Mouse (Mus musculus): Measurements from ENCODE around the gene Sh3glb2. TPM values are rescaled to one million over a fixed set of nuclear protein-coding genes. Genes with fewer than 3 reads are reported as not detected.

Gene Sh3glb2
- total RNA-seq (2014; rRNA removed) = 397 and 410 TPM in 2 replicates
- 171 and 180 TPM in 2 replicates for polyA plus RNA-seq (2015; fragmentation: Nextera tagmentation; extraction: Ambion mirVana)

DNA sequence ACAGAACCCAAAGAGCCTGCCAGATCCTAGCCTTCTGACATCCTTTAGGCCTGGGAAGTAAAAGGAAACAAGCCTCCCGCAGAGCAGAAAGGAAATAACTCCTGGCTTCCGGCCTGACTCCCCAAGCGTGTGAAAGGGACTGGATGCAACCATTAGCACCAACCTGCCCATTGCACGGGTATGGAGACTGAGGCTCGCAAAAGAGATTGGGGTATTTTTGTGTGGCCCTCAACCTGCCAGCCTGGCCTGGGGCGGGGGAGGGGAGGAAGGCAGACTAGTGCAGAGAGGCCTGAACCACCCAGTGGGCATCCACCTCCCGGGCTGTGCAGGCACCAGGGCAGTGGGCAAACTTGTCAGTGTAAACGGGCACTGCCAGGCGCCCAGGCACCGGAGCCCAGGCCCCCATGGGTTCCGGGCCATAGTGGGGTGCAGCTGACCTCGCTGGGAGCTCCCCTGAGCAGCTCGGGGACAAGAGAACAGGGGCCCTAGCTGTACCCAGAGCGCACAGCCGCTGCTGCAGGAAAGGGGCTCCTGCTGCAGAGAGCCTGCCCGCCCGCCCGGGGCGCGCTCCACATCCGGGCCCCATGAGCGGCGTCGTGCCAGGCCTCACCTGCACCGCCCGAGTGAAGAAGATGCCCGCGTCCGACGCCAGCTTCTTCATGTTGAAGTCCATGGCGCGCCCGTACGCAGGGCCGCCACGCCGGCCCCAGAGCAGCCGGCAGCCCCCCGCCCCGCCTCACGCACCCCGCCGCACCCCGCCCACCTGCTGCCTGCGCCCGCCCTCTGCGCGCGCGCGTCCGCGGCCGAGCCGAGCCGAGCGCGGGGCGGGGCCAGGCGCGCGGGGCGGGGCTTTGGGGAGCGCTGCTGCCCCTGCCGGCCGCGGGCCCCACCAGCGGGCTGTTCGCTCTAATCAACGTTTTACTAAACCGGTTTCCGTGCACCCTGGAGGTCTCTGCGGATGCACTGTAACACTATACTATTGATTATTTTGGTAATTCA lies at the start of gene Sh3glb2:
TSS of gene Sh3glb2 (minus strand) at position 805 of the 999 bp plus-strand sequence.
- Histone ChIP-seq H3K27me3 (ENCODE audit: insufficient read depth, low read length) (no peaks in the 10 kb centered on the region), H3K9ac (replicated peaks; ENCODE audit: low read length) (peak within 1 kb of the TSS; percentile 81), H3K4me1 (ENCODE audit: insufficient read depth, low read length) (peaks cover 12% of the 10 kb centered on the region), H3K4me3 (ENCODE audit: low read length) (peak within 1 kb of the TSS; percentile 82), H3K9me3 (ENCODE audit: low read length) (no peaks in the 10 kb centered on the region), H3K36me3 (ENCODE audit: insufficient read depth, low read length) (peaks cover 2% of the 10 kb centered on the region), H3K4me2 (ENCODE audit: low read depth, low read length) (peak within 1 kb of the TSS; percentile 84), H3K27ac (peak within 1 kb of the TSS; percentile 80)
- 2% methylated on average over 58 of the region's 73 CpGs for WGBS
- DNase-seq (ENCODE audit: low spot score) (peak; percentile 96), ATAC-seq (peak; percentile 75)
- peak; percentile 39 for TF ChIP-seq CTCF (IDR thresholded peaks at IDR 0.05; ENCODE audit: low read depth)

DNA sequence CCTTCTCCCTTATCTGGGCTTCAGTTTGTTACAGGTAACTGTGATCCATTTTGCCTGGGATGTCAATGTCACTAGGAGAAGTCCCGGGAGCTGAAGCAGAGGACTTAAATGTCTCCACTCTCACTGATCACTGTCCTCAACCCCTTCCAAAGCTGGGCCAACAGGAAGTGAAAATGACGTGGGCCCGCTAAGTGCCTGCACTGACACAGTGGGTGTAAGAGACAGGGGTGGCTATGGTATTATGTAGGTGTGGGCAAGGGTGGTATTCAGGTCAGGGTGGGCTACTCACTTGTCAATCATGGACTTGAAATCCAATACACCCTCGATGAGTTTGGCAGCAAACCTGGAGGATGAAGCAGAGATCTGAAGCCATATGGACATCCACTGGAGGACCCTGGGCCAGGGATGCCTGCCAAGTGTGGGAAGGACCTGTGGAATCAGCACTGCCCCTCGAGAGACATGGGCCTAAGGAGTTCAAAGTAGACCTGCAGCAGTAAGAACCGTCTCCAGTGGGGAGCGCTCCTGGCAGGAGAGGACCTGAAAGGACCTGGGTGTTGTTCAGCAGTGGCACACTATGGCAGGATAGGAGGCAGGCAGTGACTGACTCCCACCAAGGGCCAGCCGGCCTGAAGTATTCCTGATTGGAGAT lies 49.4 kb upstream of the Sh3glb2 start:
- no peaks in the 10 kb centered on the region for H3K9me3 ChIP-seq (ENCODE audit: low read length)
- H3K9ac ChIP-seq (replicated peaks; ENCODE audit: low read length) = no peak overlapping the region
- DNase-seq (ENCODE audit: low spot score) (no peak), ATAC-seq (no peak)
- H3K4me2 ChIP-seq (ENCODE audit: low read depth, low read length) = no peak overlapping the region
- 85% methylated on average over 8 of the region's 8 CpGs for WGBS
- no peak overlapping the region for H3K4me3 ChIP-seq (ENCODE audit: low read length)
- no peaks in the 10 kb centered on the region; the same call in 1 of the 2 replicates for H3K4me1 ChIP-seq (ENCODE audit: insufficient read depth, low read length)
- no peaks in the 10 kb centered on the region for H3K27me3 ChIP-seq (ENCODE audit: insufficient read depth, low read length)
- no peak for TF ChIP-seq CTCF (IDR thresholded peaks at IDR 0.05; ENCODE audit: low read depth)
- peaks cover 46% of the 10 kb centered on the region for H3K36me3 ChIP-seq (ENCODE audit: insufficient read depth, low read length)
- no peak overlapping the region for H3K27ac ChIP-seq

DNA sequence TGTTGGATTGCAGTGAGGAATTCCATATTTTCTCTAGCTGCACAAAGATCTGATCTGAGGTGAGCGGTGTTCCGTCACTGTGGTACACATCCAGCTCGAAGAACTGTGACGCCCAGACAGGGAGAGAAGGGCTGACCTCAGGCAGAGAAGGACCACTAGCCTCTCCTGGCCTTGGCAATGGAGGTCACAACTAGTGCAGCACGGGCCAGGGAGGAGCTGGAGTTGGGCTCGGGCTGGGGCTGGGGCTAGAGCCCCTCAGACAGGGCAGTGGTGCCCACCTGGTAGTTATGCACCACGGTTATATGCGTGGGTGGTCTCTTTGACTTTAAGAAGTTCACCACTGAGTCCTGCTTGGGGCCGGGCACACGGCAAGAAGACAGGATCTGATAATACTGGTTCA lies 48.6 kb upstream of the Sh3glb2 start:
- WGBS = 90% methylated on average over 10 of the region's 10 CpGs
- peaks cover 49% of the 10 kb centered on the region for H3K36me3 ChIP-seq (ENCODE audit: insufficient read depth, low read length)
- no peak overlapping the region for H3K27ac ChIP-seq
- no peak for DNase-seq (ENCODE audit: low spot score)
- no peak overlapping the region for H3K4me3 ChIP-seq (ENCODE audit: low read length)
- no peaks in the 10 kb centered on the region for H3K9me3 ChIP-seq (ENCODE audit: low read length)
- H3K9ac ChIP-seq (replicated peaks; ENCODE audit: low read length) = no peak overlapping the region
- no peak overlapping the region for H3K4me2 ChIP-seq (ENCODE audit: low read depth, low read length)
- no peak for TF ChIP-seq CTCF (IDR thresholded peaks at IDR 0.05; ENCODE audit: low read depth)
- H3K4me1 ChIP-seq (ENCODE audit: insufficient read depth, low read length) = no peaks in the 10 kb centered on the region; the same call in 1 of the 2 replicates
- no peak for ATAC-seq
- H3K27me3 ChIP-seq (ENCODE audit: insufficient read depth, low read length) = no peaks in the 10 kb centered on the region

DNA sequence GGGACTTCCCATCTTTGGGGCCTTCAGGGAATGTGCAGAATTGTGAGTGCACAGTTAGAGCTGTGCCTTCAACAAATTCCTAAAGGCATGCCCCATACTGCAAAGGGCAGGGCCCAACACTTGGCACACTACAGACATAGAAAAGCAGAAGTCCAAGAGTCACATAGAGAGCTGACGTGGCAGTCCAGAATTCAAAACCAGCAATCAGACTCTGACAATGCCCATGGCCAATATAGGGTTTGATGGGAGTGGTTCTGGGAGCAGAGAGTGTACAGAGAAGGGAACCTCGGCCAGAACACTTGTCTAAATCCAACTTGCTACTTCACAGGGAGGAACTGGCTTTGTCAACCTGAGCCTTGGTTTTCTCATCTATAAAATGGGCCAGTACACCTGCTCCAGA lies 48.1 kb upstream of the Sh3glb2 start:
- no peaks in the 10 kb centered on the region for H3K9me3 ChIP-seq (ENCODE audit: low read length)

DNA sequence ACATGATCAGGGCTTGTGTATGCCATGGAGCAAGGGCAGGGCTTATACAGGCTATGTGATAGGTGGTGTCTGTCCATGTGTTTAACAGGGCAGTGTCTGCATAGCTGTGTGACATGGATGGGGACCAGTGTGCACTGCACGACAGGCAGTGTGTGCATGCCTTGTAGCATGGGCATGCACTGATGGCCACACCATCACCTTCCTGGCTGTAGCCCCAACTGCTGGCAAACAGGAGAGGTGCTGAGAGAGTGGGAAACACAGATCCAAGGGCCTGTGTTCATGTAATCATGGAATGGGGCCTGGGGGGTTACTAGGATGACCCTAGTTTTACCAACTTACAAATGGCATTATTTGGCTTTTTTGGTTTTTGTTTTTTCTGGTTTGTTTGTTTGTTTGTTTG lies 44.7 kb upstream of the Sh3glb2 start:
- Histone ChIP-seq H3K4me2 (ENCODE audit: low read depth, low read length) (no peak overlapping the region), H3K9ac (replicated peaks; ENCODE audit: low read length) (no peak overlapping the region), H3K4me3 (ENCODE audit: low read length) (no peak overlapping the region), H3K27ac (no peak overlapping the region), H3K36me3 (ENCODE audit: insufficient read depth, low read length) (peaks cover 46% of the 10 kb centered on the region), H3K4me1 (ENCODE audit: insufficient read depth, low read length) (no peaks in the 10 kb centered on the region; the same call in 1 of the 2 replicates), H3K27me3 (ENCODE audit: insufficient read depth, low read length) (no peaks in the 10 kb centered on the region), H3K9me3 (ENCODE audit: low read length) (no peaks in the 10 kb centered on the region)
- no peak for TF ChIP-seq CTCF (IDR thresholded peaks at IDR 0.05; ENCODE audit: low read depth)
- 80% methylated on average over 1 of the region's 1 CpGs for WGBS
- DNase-seq (ENCODE audit: low spot score) (no peak), ATAC-seq (no peak)

More for the DNA sequence above, 48.1 kb upstream of the Sh3glb2 start:
- Histone ChIP-seq H3K27me3 (ENCODE audit: insufficient read depth, low read length) (no peaks in the 10 kb centered on the region), H3K4me1 (ENCODE audit: insufficient read depth, low read length) (no peaks in the 10 kb centered on the region; the same call in 1 of the 2 replicates), H3K4me3 (ENCODE audit: low read length) (no peak overlapping the region), H3K4me2 (ENCODE audit: low read depth, low read length) (no peak overlapping the region), H3K27ac (no peak overlapping the region), H3K36me3 (ENCODE audit: insufficient read depth, low read length) (peaks cover 54% of the 10 kb centered on the region), H3K9ac (replicated peaks; ENCODE audit: low read length) (no peak overlapping the region)
- ATAC-seq (no peak), DNase-seq (ENCODE audit: low spot score) (no peak)
- WGBS = 82% methylated on average over 2 of the region's 2 CpGs
- no peak for TF ChIP-seq CTCF (IDR thresholded peaks at IDR 0.05; ENCODE audit: low read depth)

DNA sequence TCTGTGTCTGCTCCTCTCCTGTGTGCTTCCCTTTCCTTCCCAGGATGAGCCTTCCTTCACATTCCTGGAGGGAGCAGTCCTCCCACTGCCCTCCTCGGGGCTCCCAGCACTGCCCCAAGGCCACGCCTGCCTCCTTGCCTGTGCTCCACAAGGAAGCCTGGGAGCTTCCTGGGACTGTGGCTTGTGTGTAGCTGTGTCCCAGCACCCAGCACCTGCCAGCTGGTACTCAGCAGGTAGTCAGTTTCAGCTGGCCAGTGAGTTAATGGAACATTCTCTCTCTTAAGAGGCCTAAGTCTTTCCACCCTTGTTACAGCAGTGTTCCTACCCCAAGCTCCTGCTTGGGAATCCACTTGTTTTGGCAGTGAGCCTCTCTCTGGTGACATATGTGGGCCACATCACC lies 43.7 kb upstream of the Sh3glb2 start:
- Histone ChIP-seq H3K4me3 (ENCODE audit: low read length) (no peak overlapping the region), H3K4me1 (ENCODE audit: insufficient read depth, low read length) (no peaks in the 10 kb centered on the region; the same call in 1 of the 2 replicates), H3K9me3 (ENCODE audit: low read length) (no peaks in the 10 kb centered on the region), H3K27me3 (ENCODE audit: insufficient read depth, low read length) (no peaks in the 10 kb centered on the region), H3K36me3 (ENCODE audit: insufficient read depth, low read length) (peaks cover 41% of the 10 kb centered on the region), H3K9ac (replicated peaks; ENCODE audit: low read length) (no peak overlapping the region), H3K4me2 (ENCODE audit: low read depth, low read length) (no peak overlapping the region), H3K27ac (no peak overlapping the region)
- TF ChIP-seq CTCF (IDR thresholded peaks at IDR 0.05; ENCODE audit: low read depth) = no peak
- 60% methylated on average over 2 of the region's 2 CpGs for WGBS
- no peak for ATAC-seq
- no peak for DNase-seq (ENCODE audit: low spot score)

Data from hindbrain, postnatal 0 days (tissue).